Mouse (Mus musculus): ENCODE results near the gene Dnajc8.

DNA sequence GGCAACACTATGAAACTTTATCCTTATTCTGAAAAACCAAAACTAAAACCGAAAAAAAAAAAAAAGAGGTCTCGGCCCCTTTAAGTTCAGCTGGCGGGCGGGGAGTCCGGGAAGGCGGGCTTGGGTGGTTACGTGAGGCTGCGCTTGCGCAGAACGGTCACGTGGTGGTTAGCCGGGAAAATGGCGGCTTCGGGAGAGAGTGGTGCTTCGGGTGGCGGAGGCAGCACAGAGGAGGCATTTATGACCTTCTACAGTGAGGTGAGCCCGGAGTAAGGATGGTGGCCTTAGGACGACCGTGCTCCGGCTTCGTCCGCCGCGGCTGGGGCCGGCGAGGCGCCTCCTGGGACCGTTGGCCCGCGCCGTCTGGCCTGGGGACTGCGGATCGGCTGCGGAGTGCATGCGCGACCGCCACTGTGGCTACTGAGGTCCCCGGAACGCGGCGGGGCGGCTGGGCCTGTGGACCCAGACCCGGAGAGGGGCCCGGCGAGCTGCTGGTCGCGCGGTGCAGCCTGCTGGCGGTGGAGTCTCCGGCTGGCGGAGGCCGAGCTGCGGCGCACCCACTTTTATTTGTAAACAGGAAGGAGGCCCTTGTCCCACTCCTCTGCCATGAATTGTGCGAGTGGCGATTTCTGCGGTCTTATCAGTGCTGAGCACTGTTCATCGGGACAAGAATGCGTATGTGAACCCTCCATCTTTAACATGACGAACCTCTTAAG lies at the start of gene Dnajc8:
- TF ChIP-seq GATA1 (IDR thresholded peaks at IDR 0.05; ENCODE audit: borderline replicate concordance, low read length): no peak
- TF ChIP-seq FLI1 (IDR thresholded peaks at IDR 0.05; ENCODE audit: low read length): no peak

All from megakaryocyte, embryonic 14.5 days (primary cell).